Mouse (Mus musculus) gastrocnemius, adult 8-10 months (tissue): ENCODE measurements around the gene Ldhc. TPM values are rescaled to one million over a fixed set of nuclear protein-coding genes. Genes with fewer than 3 reads are reported as not detected.
A peak's percentile ranks its signal among the peaks of the same experiment; 100 is the strongest.
"Not testable (repeated sequence)": the region's sequence is repeated elsewhere in the genome, so short reads cannot be mapped to it uniquely, and the experiment has no call there.

Source experiments
- DNase-seq, 2 experiments: peaks; one replicate each; pipeline ENCODE4 v3.0.0; 2022; ENCODE audit warnings: low spot score in 2 of 2
- total RNA-seq, 4 experiments: library from RNA; stranded (reverse); gene quantifications; 2 replicates each; pipeline ENCODE4 v1.2.4; 2022

Gene Ldhc
- not detected for total RNA-seq

GRCm38 (mm10) chr7:46860996-46861395 lies at the start of gene Ldhc:
Gene Ldhc, plus strand, starts transcription at chr7:46861203.
- no peak for DNase-seq

- no peak for DNase-seq
Observed at GRCm38 (mm10) chr7:46814012-46814411, 47.0 kb upstream of the Ldhc start.

GRCm38 (mm10) chr7:46820876-46821632 lies 39.9 kb upstream of the Ldhc start:
- not testable (repeated sequence) for DNase-seq

- DNase-seq: peak; percentile 47 to 61
Observed at GRCm38 (mm10) chr7:46827046-46827802, 33.8 kb upstream of the Ldhc start.

GRCm38 (mm10) chr7:46827803-46828184 lies 33.2 kb upstream of the Ldhc start:
- no peak for DNase-seq

- no peak for DNase-seq
Observed at GRCm38 (mm10) chr7:46829911-46830310, 31.1 kb upstream of the Ldhc start.

GRCm38 (mm10) chr7:46830799-46831590 lies 30.0 kb upstream of the Ldhc start:
- no peak for DNase-seq

GRCm38 (mm10) chr7:46831693-46832092 lies 29.3 kb upstream of the Ldhc start:
- no peak for DNase-seq

- DNase-seq: not testable (repeated sequence)
Observed at GRCm38 (mm10) chr7:46832112-46832810, 28.7 kb upstream of the Ldhc start.

- no peak for DNase-seq
Observed at GRCm38 (mm10) chr7:46833266-46833665, 27.7 kb upstream of the Ldhc start.

GRCm38 (mm10) chr7:46833670-46834255 lies 27.2 kb upstream of the Ldhc start:
- no peak for DNase-seq

GRCm38 (mm10) chr7:46834994-46835610 lies 25.9 kb upstream of the Ldhc start:
- DNase-seq: no peak

GRCm38 (mm10) chr7:46836357-46836756 lies 24.6 kb upstream of the Ldhc start:
- DNase-seq: no peak

GRCm38 (mm10) chr7:46837073-46837472 lies 23.9 kb upstream of the Ldhc start:
- no peak for DNase-seq

GRCm38 (mm10) chr7:46838104-46838671 lies 22.8 kb upstream of the Ldhc start:
- DNase-seq: peak; percentile 48 to 70

- peak; percentile 80 to 88 for DNase-seq
Observed at GRCm38 (mm10) chr7:46838891-46839302, 22.1 kb upstream of the Ldhc start.

- DNase-seq: no peak
Observed at GRCm38 (mm10) chr7:46839446-46839845, 21.6 kb upstream of the Ldhc start.

- no peak for DNase-seq
Observed at GRCm38 (mm10) chr7:46839861-46840260, 21.1 kb upstream of the Ldhc start.

GRCm38 (mm10) chr7:46840326-46840725 lies 20.7 kb upstream of the Ldhc start:
- DNase-seq: no peak
